Mouse (Mus musculus) brain, embryonic 14.5 days (tissue): ENCODE data around the gene Acox1.

Source experiments
- CTCF ChIP-seq: fragments of 200-500 bp; IDR thresholded peaks from 2 replicates; pipeline ENCODE4 v1.5.1; 2012; ENCODE audit warnings: inconsistent platforms, mild to moderate bottlenecking, moderate library complexity, borderline replicate concordance; ENCODE audit not compliant: insufficient read depth, insufficient read length; ENCODE audit errors: extremely low read depth
- POLR2A ChIP-seq: fragments of 200-500 bp; IDR thresholded peaks from 2 replicates; pipeline ENCODE4 v1.6.1; 2012; ENCODE audit warnings: mild to moderate bottlenecking, inconsistent platforms, borderline replicate concordance; ENCODE audit not compliant: poor library complexity, insufficient read depth, insufficient read length, severe bottlenecking; ENCODE audit errors: extremely low read depth

DNA sequence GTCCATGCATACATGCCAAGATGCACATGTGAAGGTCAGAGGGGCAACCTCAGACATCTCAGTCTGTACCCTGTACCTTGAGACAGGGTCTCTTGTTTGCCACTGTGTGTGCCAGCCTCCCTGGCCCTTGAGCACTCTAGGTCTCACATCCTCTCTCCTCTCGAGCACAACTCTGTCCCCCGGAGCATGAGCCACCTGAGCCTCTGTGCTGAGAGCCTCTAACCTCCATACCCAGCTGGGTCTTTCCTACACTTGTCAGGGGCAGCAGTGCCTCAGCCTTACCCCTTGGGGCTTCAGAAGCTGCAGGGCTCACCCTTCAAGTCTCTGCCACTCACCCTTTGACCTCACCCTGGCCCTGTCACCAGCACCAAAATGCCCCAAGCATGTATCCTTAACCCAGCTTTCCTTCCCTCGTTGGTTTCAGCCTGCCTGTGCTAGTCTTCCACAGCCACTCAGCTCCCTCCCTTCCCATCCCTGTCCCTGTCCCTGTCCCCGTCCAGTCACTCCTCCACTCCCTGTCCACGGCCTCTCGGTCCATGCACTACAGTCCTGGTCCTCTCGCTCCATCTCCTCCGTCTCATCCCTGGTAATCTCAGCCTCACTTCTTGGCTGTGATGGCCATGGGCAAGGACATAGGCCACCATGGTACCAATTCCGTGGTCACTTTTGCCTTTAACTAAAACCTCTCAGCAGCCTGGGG, 69.6 kb downstream of the Acox1 start:
- no peak for TF ChIP-seq POLR2A
- TF ChIP-seq CTCF = no peak
